Mouse (Mus musculus) megakaryocyte-erythroid progenitor cell, adult 5-6 weeks (primary cell): ENCODE data around the gene Myef2. TPM values are rescaled to one million over a fixed set of nuclear protein-coding genes. Genes with fewer than 3 reads are reported as not detected.

Source experiments
- ATAC-seq: replicated peaks from 2 replicates; pipeline ENCODE4 v1.8.0; 2016; ENCODE audit warnings: mild to moderate bottlenecking, inconsistent platforms; ENCODE audit not compliant: severe bottlenecking, poor library complexity, low FRiP score, low TSS enrichment
- total RNA-seq, 2 experiments: library from RNA; stranded (forward) in 1 of 2; stranded (reverse) in 1 of 2; fragments of 200-1000, 215-1000 nt in 1 of 2; fragments of >200 nt in 1 of 2; fragmentation: Nextera tagmentation in 1 of 2; gene quantifications; 2 replicates each; pipeline ENCODE4 v1.2.3; 2014 to 2017

Myef2 gene
- total RNA-seq, 2 experiments from 2014 or later: 45.8 to 85.6 TPM

DNA sequence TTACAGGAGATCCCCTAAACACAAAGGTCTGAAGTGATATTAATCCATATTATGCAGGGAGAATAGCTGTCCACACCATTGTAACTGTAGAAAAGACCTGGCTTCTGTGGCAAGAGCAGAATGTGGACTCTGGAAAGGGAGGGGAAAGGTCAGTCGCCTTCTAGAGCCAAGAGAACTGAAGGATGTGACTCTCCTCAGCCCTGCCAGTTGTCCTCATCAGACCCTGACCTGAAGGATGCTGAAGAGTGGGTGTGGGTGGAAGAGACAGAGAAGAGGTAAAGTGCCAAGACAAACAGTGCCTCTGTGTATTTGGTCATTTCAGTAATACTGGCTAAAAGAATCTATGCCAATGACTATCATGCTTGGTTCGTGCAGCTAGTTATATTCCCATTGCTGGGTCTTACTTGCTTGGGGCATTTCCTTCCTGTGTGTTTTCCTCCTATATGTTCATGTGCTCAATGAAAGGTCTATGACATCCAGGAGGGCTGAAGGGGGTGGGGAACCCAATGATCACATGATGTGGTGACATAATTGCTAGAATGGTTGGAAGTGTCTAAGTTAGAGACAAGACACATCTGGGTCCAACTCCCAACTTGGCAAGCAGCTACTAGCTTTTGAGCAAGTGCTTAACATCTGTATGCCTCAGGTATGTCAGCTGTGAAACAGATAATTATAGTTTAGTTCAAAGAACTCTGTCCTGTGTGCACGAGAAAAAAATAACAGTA lies 50.2 kb downstream of the Myef2 start:
- no peak for ATAC-seq

DNA sequence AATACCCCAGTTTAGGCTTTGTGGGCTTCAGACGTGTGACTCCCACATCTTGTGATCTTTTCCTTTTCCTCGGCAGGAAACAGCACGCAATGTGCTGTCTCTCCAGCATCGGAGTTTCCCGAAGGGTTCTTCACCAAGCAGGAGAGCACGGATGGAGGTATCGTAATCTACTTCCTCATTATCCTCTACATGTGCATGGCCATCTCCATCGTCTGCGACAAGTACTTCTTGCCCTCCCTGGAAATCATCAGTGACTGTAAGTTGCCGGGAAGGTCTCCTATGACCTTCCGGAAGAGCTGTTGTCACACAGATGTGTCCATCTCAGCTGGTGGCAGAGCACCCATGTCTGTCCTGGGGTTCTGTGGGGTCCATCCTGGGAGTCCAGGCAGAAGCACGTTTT lies 54.8 kb downstream of the Myef2 start:
- no peak for ATAC-seq

DNA sequence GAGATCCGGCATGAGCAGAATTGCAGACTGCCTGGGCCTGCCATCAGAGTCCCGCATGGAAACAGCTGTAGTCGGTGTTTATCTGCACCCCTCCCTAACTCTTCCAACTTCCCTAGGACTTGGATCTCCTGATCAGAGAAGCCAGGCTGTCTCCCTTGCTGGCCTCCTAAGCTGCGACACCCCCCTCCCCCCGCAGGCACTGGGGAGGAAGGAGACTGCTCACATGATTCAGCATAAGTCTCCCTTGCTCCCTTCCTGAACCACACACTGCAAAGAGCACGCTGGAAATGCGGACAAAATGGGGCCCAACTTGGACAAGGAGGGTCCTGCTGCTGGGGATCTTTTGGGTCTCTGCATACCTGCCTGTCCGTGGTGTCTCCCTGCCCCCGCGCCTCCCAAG lies 55.6 kb downstream of the Myef2 start, which contains the start of gene Slc24a5:
Gene Slc24a5 (plus strand): TSS at position 231 of the 400 bp plus-strand sequence.
- ATAC-seq: 0 out of 2 replicates have a peak, but pooled peaks have one; percentile 50

DNA sequence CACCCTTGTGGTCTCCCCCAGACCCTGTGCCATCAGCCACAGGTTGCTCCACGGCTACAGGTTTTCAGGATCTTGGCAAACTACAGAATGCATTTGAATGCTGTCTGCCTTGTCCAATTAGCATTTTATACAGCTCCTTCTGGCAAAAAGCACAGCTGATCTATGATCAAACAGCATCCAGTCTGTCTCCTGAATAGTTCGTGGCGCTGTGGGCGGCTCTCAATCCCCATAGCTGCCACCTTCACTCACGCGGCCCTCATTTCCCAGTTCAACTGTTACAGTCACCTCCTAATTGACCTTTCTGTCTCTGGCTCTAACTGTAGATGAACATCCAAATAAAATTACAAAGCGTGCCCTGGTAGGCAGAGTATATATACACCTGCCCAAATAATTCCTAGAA lies 56.1 kb downstream of the Myef2 start:
- ATAC-seq: no peak

DNA sequence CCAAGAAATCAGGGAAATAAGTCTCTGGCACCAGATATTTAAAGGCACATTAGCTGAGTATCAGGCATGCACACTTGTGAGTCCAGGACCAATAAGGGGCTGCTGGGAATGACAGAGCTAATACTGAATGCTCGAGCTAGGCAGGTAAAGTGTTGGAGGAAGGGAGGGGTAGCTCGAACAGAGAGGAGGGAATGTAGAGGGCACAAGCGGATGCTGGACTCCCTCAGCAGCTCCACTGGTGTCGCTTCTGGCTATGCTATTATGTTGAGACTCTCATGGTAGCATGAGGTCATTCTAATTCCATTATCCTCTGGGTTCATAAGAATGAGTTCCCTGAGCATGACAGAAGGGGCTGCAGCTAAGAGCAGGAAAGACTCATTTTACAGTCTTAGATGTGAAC lies 60.5 kb downstream of the Myef2 start:
- no peak for ATAC-seq

DNA sequence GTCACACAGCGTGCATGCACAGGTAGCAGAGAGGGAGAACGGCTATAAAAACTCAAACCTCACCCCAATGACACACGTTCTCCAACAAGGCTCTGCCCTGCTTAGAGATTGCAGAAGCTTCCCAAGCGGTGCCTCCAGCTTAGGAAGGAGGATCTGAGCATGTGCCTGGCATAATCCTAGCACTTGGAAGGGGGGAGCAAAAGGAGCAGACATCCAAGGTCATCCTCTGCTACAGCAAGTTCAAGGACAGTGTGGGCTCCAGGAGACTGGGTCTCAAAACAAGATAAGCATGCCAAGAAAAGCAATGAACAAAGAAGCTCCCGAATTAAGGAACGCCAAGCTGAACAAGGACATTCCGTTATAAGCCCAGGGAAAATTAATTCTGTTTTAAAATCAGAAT lies 62.0 kb downstream of the Myef2 start:
- ATAC-seq: no peak

DNA sequence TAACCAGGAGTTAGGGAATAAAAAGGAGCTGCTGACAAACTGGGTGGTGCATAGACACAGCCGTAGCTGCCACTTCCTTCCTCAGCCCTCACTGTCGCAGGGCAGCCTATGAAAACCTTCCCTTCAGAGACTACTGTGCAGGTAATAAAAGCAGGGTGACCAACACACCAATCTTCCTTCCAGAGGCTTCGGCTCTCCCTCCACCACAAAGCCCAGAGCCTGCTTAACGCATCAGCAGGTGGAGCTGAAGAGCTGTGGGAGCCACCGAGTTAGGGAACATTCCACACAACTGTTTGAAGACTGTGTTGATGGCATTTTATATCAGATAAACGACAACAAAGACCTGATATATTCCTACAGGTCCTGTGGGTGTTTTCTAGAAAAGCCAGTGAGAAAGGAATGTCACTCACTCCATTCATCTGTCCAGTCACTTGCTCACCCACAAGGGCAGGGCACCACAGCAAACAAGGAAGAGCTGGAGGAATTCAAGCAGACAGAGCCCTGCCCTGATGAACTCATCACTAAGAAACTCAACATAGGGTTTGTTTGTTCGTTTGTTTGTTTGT lies 66.1 kb downstream of the Myef2 start:
- ATAC-seq: no peak

DNA sequence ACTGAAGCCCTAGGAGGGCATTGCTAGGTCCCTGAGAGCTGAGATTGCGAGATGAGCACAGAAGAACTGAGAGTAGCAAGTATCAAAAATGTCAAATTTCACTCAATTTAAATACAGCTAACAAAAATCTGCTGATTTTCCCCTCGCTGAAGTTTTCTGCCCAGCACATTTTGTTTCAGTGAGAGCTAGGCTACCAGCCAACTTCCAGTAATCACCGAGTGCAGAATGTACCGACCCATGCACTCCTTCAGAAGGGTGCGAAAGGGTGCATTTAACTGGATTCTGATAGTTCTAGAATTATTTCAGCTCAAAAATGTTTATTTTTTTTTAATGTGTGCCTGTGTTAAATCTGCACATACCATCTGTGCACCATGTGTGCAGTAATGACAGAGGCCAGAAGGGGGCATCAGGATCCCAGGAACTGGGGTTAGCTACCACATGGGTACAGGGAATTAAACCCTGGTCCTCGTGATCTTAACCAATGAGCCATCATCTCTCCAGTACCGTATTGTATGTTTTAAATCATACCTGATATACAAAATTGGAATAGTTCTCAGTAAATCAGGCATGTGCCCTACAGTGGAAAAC lies 68.1 kb downstream of the Myef2 start:
- no peak for ATAC-seq

Other genes starting within 250 kb of the Myef2 start
- gene Slc24a5, start 55.5 kb downstream of the Myef2 start, total RNA-seq (2014; fragmentation: Nextera tagmentation): not detected in 2 replicates
- 0.69 and 1.8 TPM in 2 replicates for gene Slc24a5, start 55.5 kb downstream of the Myef2 start, total RNA-seq (2017)
- not detected in 2 replicates for gene Ctxn2, start 13.0 kb upstream of the Myef2 start, total RNA-seq (2014; fragmentation: Nextera tagmentation)
- gene Ctxn2, start 13.0 kb upstream of the Myef2 start, total RNA-seq (2017): not detected in 2 replicates
- 0.22 TPM in 1 of 2 replicates, not detected in the other for gene Slc12a1, start 28.8 kb upstream of the Myef2 start, total RNA-seq (2014; fragmentation: Nextera tagmentation)
- gene Slc12a1, start 28.8 kb upstream of the Myef2 start, total RNA-seq (2017): 0.11 TPM in 1 of 2 replicates, not detected in the other
- gene Dut, start 123.5 kb upstream of the Myef2 start, total RNA-seq (2014; fragmentation: Nextera tagmentation): 495 and 588 TPM in 2 replicates
- 309 and 443 TPM in 2 replicates for gene Dut, start 123.5 kb upstream of the Myef2 start, total RNA-seq (2017)